Mouse (Mus musculus) forebrain, postnatal 0 days (tissue): ENCODE data around the gene Olfr1128. TPM values are rescaled to one million over a fixed set of nuclear protein-coding genes. Genes with fewer than 3 reads are reported as not detected.
"Not testable (repeated sequence)": the region's sequence is repeated elsewhere in the genome, so short reads cannot be mapped to it uniquely, and the experiment has no call there.

Source experiments
- ATAC-seq: fragments of 200-750 bp; cut with Nextera tagmentation; 2 replicates; pipeline ENCODE4 v1.8.0; 2017; ENCODE audit warnings: mild to moderate bottlenecking, moderate library complexity
- DNase-seq: peaks from one replicate; pipeline ENCODE4 v3.0.0-alpha.2; 2015
- H3K27ac ChIP-seq: fragments of 300-500 bp; sonication (generic); 2 replicates; pipeline ENCODE4 v1.5.1; 2014; ENCODE audit warnings: low read depth, mild to moderate bottlenecking, antibody characterized with exemption, low read length, moderate library complexity, mixed read lengths
- H3K27me3 ChIP-seq: fragments of 300-500 bp; sonication (generic); 2 replicates; pipeline ENCODE4 v1.6.1; 2014; ENCODE audit warnings: mild to moderate bottlenecking, low read length, mixed read lengths; ENCODE audit not compliant: insufficient read depth
- H3K36me3 ChIP-seq: fragments of 300-500 bp; sonication (generic); 2 replicates; pipeline ENCODE4 v1.6.1; 2014; ENCODE audit warnings: mild to moderate bottlenecking, moderate library complexity; ENCODE audit not compliant: insufficient read depth
- H3K4me1 ChIP-seq: fragments of 300-500 bp; sonication (generic); 2 replicates; pipeline ENCODE4 v1.6.1; 2014; ENCODE audit warnings: antibody characterized with exemption; ENCODE audit not compliant: insufficient read depth
- H3K4me2 ChIP-seq: fragments of 300-500 bp; sonication (generic); 2 replicates; pipeline ENCODE4 v1.6.1; 2014; ENCODE audit warnings: low read depth, mild to moderate bottlenecking, moderate library complexity
- H3K4me3 ChIP-seq: fragments of 300-500 bp; sonication (generic); 2 replicates; pipeline ENCODE4 v1.5.1; 2014; ENCODE audit warnings: low read depth, low read length, mixed read lengths
- H3K9ac ChIP-seq: fragments of 300-500 bp; sonication (generic); 2 replicates; pipeline ENCODE4 v1.6.1; 2014; ENCODE audit warnings: mild to moderate bottlenecking
- H3K9me3 ChIP-seq: fragments of 300-500 bp; sonication (generic); 2 replicates; pipeline ENCODE4 v1.6.1; 2016; ENCODE audit warnings: low read length
- CTCF ChIP-seq: sonication (generic); IDR thresholded peaks from 2 replicates; pipeline ENCODE4 v1.5.1; 2016; ENCODE audit warnings: antibody characterized with exemption, control low read depth, low read depth
- WGBS: fragments of 180-500 bp; shearing (Covaris S2); extraction: QIAGEN DNeasy Blood & Tissue Kit; methylation state at CpG from one replicate; pipeline ENCODE4 v1.1.7; 2014; 5-methylcytosine and 5-hydroxymethylcytosine counted together
- polyA plus RNA-seq: library from polyadenylated mRNA; unstranded; fragments of >200 nt; fragmentation: Nextera tagmentation; extraction: Ambion mirVana; gene quantifications from 2 replicates; pipeline ENCODE4 v1.2.1, GENCODE M21; 2015
- total RNA-seq: library from RNA; depleted of rRNA; stranded (reverse); fragments of >200 nt; gene quantifications from 2 replicates; pipeline ENCODE4 v1.2.3, GENCODE M21; 2014; rRNA removed

Gene Olfr1128
- total and polyA plus RNA-seq, 2 experiments from 2014 or later = not detected

DNA sequence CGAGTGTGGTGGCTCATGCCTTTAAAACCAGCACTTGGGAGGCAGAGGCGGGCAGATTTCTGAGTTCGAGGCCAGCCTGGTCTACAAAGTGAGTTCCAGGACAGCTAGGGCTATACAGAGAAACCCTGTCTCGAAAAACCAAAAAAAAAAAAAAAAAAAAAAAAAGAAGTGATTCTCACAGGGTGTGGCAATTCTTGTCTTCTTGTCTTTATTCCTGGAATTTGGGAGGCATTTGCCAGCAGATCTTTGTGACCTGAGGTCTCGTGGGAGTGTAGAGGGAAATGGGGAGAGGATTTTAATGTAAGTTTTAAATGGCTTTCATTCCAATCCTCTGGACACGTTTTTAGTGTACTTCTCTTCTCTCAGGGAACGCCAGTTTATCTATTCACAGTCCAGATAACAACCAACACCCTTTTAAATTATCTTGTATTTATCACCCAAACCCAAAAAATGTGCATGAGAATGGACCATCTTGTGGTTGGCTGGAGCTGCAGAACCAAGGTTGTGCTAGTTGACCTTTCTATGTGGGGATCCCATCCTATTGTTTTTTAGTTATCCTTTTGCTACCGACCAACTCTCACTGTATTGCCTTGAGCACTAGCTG lies 29.8 kb downstream of the Olfr1128 start:
- Histone ChIP-seq H3K9ac (no peak overlapping the region), H3K36me3 (no peaks in the 10 kb centered on the region), H3K27ac (no peak overlapping the region), H3K4me1 (no peaks in the 10 kb centered on the region), H3K27me3 (no peaks in the 10 kb centered on the region), H3K9me3 (no peaks in the 10 kb centered on the region), H3K4me2 (no peak overlapping the region), H3K4me3 (no peak overlapping the region)
- TF ChIP-seq CTCF = no peak
- WGBS = 79% methylated on average over 7 of the region's 8 CpGs
- no peak for ATAC-seq
- DNase-seq = no peak

- 94% methylated on average over 2 of the region's 2 CpGs for WGBS
- Histone ChIP-seq H3K4me2 (no peak overlapping the region), H3K4me1 (no peaks in the 10 kb centered on the region), H3K9ac (no peak overlapping the region), H3K36me3 (no peaks in the 10 kb centered on the region), H3K27ac (no peak overlapping the region), H3K9me3 (no peaks in the 10 kb centered on the region), H3K4me3 (no peak overlapping the region), H3K27me3 (no peaks in the 10 kb centered on the region)
- ATAC-seq (no peak), DNase-seq (no peak)
- TF ChIP-seq CTCF = no peak
These were observed 30.3 kb downstream of the Olfr1128 start for GRCm38 (mm10) chr2:87515046-87515445.

DNA sequence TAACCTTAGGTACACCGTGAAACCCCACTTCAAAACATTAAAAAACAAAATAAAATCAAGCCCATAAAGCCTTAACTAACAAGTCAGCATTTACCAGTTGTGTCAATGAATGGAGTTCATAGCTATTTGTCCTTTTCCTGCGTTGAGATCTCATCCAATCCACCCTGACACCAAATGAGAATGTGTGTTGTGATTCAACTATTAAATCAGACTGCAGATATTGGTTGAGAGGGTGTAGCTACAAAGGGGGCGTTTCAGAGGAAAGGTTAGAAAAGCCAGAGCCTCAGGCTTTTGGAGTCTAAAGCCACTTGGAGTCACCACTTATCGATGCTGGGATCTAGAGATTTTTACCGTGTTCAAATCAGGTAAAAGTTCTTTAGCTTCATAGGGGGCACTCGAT lies 39.1 kb downstream of the Olfr1128 start, which contains the start of gene Pramel6:
Gene Pramel6, plus strand, starts transcription at position 301 of the 400 bp plus-strand sequence.
- Histone ChIP-seq H3K27ac (no peak within 1 kb of the TSS), H3K36me3 (no peaks in the 10 kb centered on the region), H3K9me3 (0 out of 2 replicates have a peak, but pooled peaks cover 3% of the 10 kb centered on the region), H3K4me3 (no peak within 1 kb of the TSS), H3K27me3 (no peaks in the 10 kb centered on the region), H3K4me2 (no peak within 1 kb of the TSS), H3K9ac (no peak within 1 kb of the TSS), H3K4me1 (no peaks in the 10 kb centered on the region)
- no peak for ATAC-seq
- 91% methylated on average over 6 of the region's 6 CpGs for WGBS
- no peak for TF ChIP-seq CTCF
- DNase-seq = no peak

DNA sequence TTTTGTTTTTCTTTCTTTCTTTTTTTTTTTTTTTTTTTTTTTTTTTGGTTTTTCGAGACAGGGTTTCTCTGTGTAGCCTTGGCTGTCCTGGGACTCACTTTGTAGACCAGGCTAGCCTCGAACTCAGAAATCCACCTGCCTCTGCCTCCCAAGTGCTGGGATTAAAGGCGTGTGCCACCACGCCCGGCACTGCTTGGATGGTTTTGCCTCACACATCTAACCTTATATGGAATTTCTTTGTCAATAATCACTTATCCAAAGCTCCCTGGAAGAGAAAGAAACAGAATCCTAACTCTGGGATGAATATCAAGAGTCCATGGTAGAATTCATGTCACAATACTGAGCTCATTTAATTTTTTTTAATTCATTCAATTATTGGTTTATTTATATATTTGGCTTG lies 48.3 kb downstream of the Olfr1128 start, which contains the start of gene Pramel7:
Gene Pramel7, minus strand, starts transcription at position 101 of the 400 bp plus-strand sequence.
- DNase-seq, H3K9ac ChIP-seq, H3K4me2 ChIP-seq, ATAC-seq, H3K36me3 ChIP-seq, H3K27ac ChIP-seq, H3K4me3 ChIP-seq, H3K4me1 ChIP-seq, H3K9me3 ChIP-seq, H3K27me3 ChIP-seq: not testable (repeated sequence)
- 98% methylated on average over 3 of the region's 5 CpGs for WGBS

Other genes starting within 250 kb of the Olfr1128 start
- not detected in 2 replicates for gene Olfr1118, start 238.0 kb downstream of the Olfr1128 start, total RNA-seq
- not detected in 2 replicates for gene Olfr1118, start 238.0 kb downstream of the Olfr1128 start, polyA plus RNA-seq
- gene Olfr1120, start 190.7 kb downstream of the Olfr1128 start, total RNA-seq = not detected in 2 replicates
- not detected in 2 replicates for gene Olfr1120, start 190.7 kb downstream of the Olfr1128 start, polyA plus RNA-seq
- not detected in 2 replicates for gene Olfr1121, start 175.6 kb downstream of the Olfr1128 start, total RNA-seq
- not detected in 2 replicates for gene Olfr1121, start 175.6 kb downstream of the Olfr1128 start, polyA plus RNA-seq
- not detected in 2 replicates for gene Olfr1122, start 159.7 kb downstream of the Olfr1128 start, total RNA-seq
- not detected in 2 replicates for gene Olfr1122, start 159.7 kb downstream of the Olfr1128 start, polyA plus RNA-seq
- gene Olfr1123, start 128.9 kb downstream of the Olfr1128 start, total RNA-seq = not detected in 2 replicates
- gene Olfr1123, start 128.9 kb downstream of the Olfr1128 start, polyA plus RNA-seq = not detected in 2 replicates
- not detected in 2 replicates for gene Olfr1124, start 115.3 kb downstream of the Olfr1128 start, total RNA-seq
- 0.08 TPM in 2 replicates for gene Olfr1124, start 115.3 kb downstream of the Olfr1128 start, polyA plus RNA-seq
- gene Olfr1126, start 91.6 kb downstream of the Olfr1128 start, total RNA-seq = not detected in 2 replicates
- not detected in 2 replicates for gene Olfr1126, start 91.6 kb downstream of the Olfr1128 start, polyA plus RNA-seq
- not detected in 2 replicates for gene Pramel7, start 48.4 kb downstream of the Olfr1128 start, total RNA-seq
- not detected in 2 replicates for gene Pramel7, start 48.4 kb downstream of the Olfr1128 start, polyA plus RNA-seq
- gene Pramel6, start 39.0 kb downstream of the Olfr1128 start, total RNA-seq = not detected in 2 replicates
- not detected in 2 replicates for gene Pramel6, start 39.0 kb downstream of the Olfr1128 start, polyA plus RNA-seq
- gene Olfr153, start 13.7 kb downstream of the Olfr1128 start, total RNA-seq = not detected in 2 replicates
- not detected in 2 replicates for gene Olfr153, start 13.7 kb downstream of the Olfr1128 start, polyA plus RNA-seq
- not detected in 2 replicates for gene Olfr1129, start 28.4 kb upstream of the Olfr1128 start, total RNA-seq
- gene Olfr1129, start 28.4 kb upstream of the Olfr1128 start, polyA plus RNA-seq = not detected in 2 replicates
- 0.14 TPM in 1 of 2 replicates, not detected in the other for gene Olfr1130, start 60.7 kb upstream of the Olfr1128 start, total RNA-seq
- not detected in 2 replicates for gene Olfr1130, start 60.7 kb upstream of the Olfr1128 start, polyA plus RNA-seq
- gene Olfr1131, start 81.6 kb upstream of the Olfr1128 start, total RNA-seq = not detected in 2 replicates
- gene Olfr1131, start 81.6 kb upstream of the Olfr1128 start, polyA plus RNA-seq = not detected in 2 replicates
- gene Olfr1132, start 92.0 kb upstream of the Olfr1128 start, total RNA-seq = not detected in 2 replicates
- not detected in 2 replicates for gene Olfr1132, start 92.0 kb upstream of the Olfr1128 start, polyA plus RNA-seq
- not detected in 2 replicates for gene Olfr1133, start 101.8 kb upstream of the Olfr1128 start, total RNA-seq
- gene Olfr1133, start 101.8 kb upstream of the Olfr1128 start, polyA plus RNA-seq = not detected in 2 replicates
- not detected in 2 replicates for gene Olfr1134, start 112.9 kb upstream of the Olfr1128 start, total RNA-seq
- not detected in 2 replicates for gene Olfr1134, start 112.9 kb upstream of the Olfr1128 start, polyA plus RNA-seq
- gene Olfr1135, start 128.1 kb upstream of the Olfr1128 start, total RNA-seq = not detected in 2 replicates
- not detected in 2 replicates for gene Olfr1135, start 128.1 kb upstream of the Olfr1128 start, polyA plus RNA-seq
- gene Olfr1136, start 148.4 kb upstream of the Olfr1128 start, total RNA-seq = not detected in 2 replicates
- gene Olfr1136, start 148.4 kb upstream of the Olfr1128 start, polyA plus RNA-seq = not detected in 2 replicates
- not detected in 2 replicates for gene Olfr1137, start 167.6 kb upstream of the Olfr1128 start, total RNA-seq
- gene Olfr1137, start 167.6 kb upstream of the Olfr1128 start, polyA plus RNA-seq = not detected in 2 replicates
- gene Olfr1138, start 194.4 kb upstream of the Olfr1128 start, total RNA-seq = not detected in 2 replicates
- not detected in 2 replicates for gene Olfr1138, start 194.4 kb upstream of the Olfr1128 start, polyA plus RNA-seq
- gene Olfr1140, start 198.2 kb upstream of the Olfr1128 start, total RNA-seq = not detected in 2 replicates
- gene Olfr1140, start 198.2 kb upstream of the Olfr1128 start, polyA plus RNA-seq = not detected in 2 replicates
- not detected in 2 replicates for gene Olfr1141, start 208.4 kb upstream of the Olfr1128 start, total RNA-seq
- gene Olfr1141, start 208.4 kb upstream of the Olfr1128 start, polyA plus RNA-seq = not detected in 2 replicates
- not detected in 2 replicates for gene Olfr152, start 233.9 kb upstream of the Olfr1128 start, total RNA-seq
- gene Olfr152, start 233.9 kb upstream of the Olfr1128 start, polyA plus RNA-seq = not detected in 2 replicates